ENCODE assay signal across 31 mouse cellular contexts in genomic region chr1:88443383-88443782, GRCm38 (mm10). TPM values are rescaled to one million over a fixed set of nuclear protein-coding genes. Genes with fewer than 3 reads are reported as not detected.
DNase-seq lines count a peak whose midpoint lies in the region; ATAC-seq and TF ChIP-seq lines count a peak whose summit lies in the region.
"Had no signal": no experiment of that assay in that cellular context is flagged by ENCODE, and none has a peak within 500 bp of the region (broad histone marks: within the 10 kb centered on the region; RNA-seq: fewer than 3 reads in every experiment).

No protein-coding gene starts in this region.

- H3K27ac ChIP-seq in lung, embryonic 14.5 days (ENCODE audit: low read depth), result peak overlapping the region; percentile 50; the same call in 1 of the 2 replicates
- H3K27ac ChIP-seq: embryonic facial prominence, embryonic 12.5 days; forebrain, embryonic 12.5 days; hindbrain, embryonic 12.5 days; hindbrain, postnatal 0 days; intestine, embryonic 15.5 days; kidney, postnatal 0 days; limb, embryonic 13.5 days had no signal

- no peak overlapping the region for H3K4me3 ChIP-seq in lung, embryonic 14.5 days (ENCODE audit: low read depth, low read length)
- H3K4me3 ChIP-seq: embryonic facial prominence, embryonic 12.5 days; erythroblast, embryonic 14.5 days; forebrain, embryonic 12.5 days; hindbrain, embryonic 12.5 days; intestine, embryonic 15.5 days; limb, embryonic 13.5 days had no signal

- DNase-seq in lung, embryonic 14.5 days, result peak; percentile 31
- DNase-seq in lung, postnatal 14 days, result no peak
- peak; percentile 68 for DNase-seq in fat pad, adult 2 months (ENCODE audit: extremely low read depth, low read depth, low spot score)
- peak; percentile 68 for DNase-seq in lung, postnatal 25 days (ENCODE audit: low spot score)
- no peak for DNase-seq in thymus, postnatal 0 days (ENCODE audit: low spot score)
- no peak for DNase-seq in kidney, adult 11 months
- no peak for DNase-seq in embryo, embryonic 10 days (ENCODE audit: low spot score)
- DNase-seq: adrenal gland, postnatal 14 days; cerebellum, adult 11-12 months; cerebellum, adult 9-11 months; forebrain, postnatal 0 days; heart, postnatal 14 days; kidney, adult 8-10 months; kidney, postnatal 4 days; thymus, adult 18-20 months; thymus, postnatal 36 days had no signal

- no peak for ATAC-seq in lung, embryonic 14.5 days (ENCODE audit: insufficient read depth)
- ATAC-seq: forebrain, postnatal 0 days; hindbrain, postnatal 0 days; intestine, embryonic 15.5 days; midbrain, embryonic 16.5 days had no signal

- WGBS in lung, embryonic 14.5 days, result 39% methylated on average over 4 of the region's 4 CpGs

- TF ChIP-seq CTCF in lung, embryonic 14.5 days (IDR thresholded peaks at IDR 0.05; ENCODE audit: low read depth), result no peak

- no peaks in the 10 kb centered on the region for H3K9me3 ChIP-seq in lung, embryonic 14.5 days (ENCODE audit: low read depth, low read length)
- H3K9me3 ChIP-seq: embryonic facial prominence, embryonic 12.5 days; forebrain, embryonic 12.5 days; hindbrain, embryonic 12.5 days; intestine, embryonic 15.5 days; limb, embryonic 13.5 days had no signal

- no peaks in the 10 kb centered on the region for H3K4me1 ChIP-seq in lung, embryonic 14.5 days (ENCODE audit: insufficient read depth)
- H3K4me1 ChIP-seq: embryonic facial prominence, embryonic 12.5 days; intestine, embryonic 15.5 days had no signal

- H3K4me2 ChIP-seq in lung, embryonic 14.5 days, result no peak overlapping the region
- H3K4me2 ChIP-seq: embryonic facial prominence, embryonic 12.5 days; forebrain, embryonic 12.5 days; hindbrain, embryonic 12.5 days; intestine, embryonic 15.5 days; limb, embryonic 13.5 days; liver, embryonic 11.5 days; midbrain, embryonic 11.5 days had no signal

- no peaks in the 10 kb centered on the region for H3K27me3 ChIP-seq in lung, embryonic 14.5 days (ENCODE audit: insufficient read depth, low read length)
- H3K27me3 ChIP-seq: embryonic facial prominence, embryonic 12.5 days; forebrain, embryonic 12.5 days; hindbrain, embryonic 12.5 days; intestine, embryonic 15.5 days; limb, embryonic 13.5 days had no signal

- H3K9ac ChIP-seq in lung, embryonic 14.5 days, result no peak overlapping the region
- H3K9ac ChIP-seq: embryonic facial prominence, embryonic 12.5 days; forebrain, embryonic 12.5 days; forebrain, postnatal 0 days; hindbrain, embryonic 12.5 days; intestine, embryonic 15.5 days; limb, embryonic 13.5 days had no signal

- no peaks in the 10 kb centered on the region for H3K36me3 ChIP-seq in lung, embryonic 14.5 days (ENCODE audit: insufficient read depth)
- H3K36me3 ChIP-seq: embryonic facial prominence, embryonic 12.5 days; forebrain, embryonic 12.5 days; hindbrain, embryonic 12.5 days; intestine, embryonic 15.5 days; limb, embryonic 13.5 days had no signal

RNA-seq across cellular contexts. Expression of gene Spp2, which starts 36.6 kb away (rescaled TPM):
- 0.37 TPM in 1 of 2 replicates, not detected in the other for polyA plus RNA-seq in lung, embryonic 14.5 days (2014; fragmentation: Nextera tagmentation; extraction: Ambion mirVana)
- polyA plus RNA-seq in thymus, postnatal 0 days (2015; fragmentation: Nextera tagmentation; extraction: Ambion mirVana), result 0.83 and 0.84 TPM in 2 replicates
- polyA plus RNA-seq: embryonic facial prominence, embryonic 12.5 days; erythroblast, embryonic 14.5 days; forebrain, embryonic 12.5 days; gonadal fat pad, adult 2 months; heart, embryonic 14.5 days; hindbrain, embryonic 12.5 days; limb, embryonic 13.5 days; midbrain, embryonic 11.5 days; neural tube, embryonic 11.5 days; small intestine, adult 2 months had no signal

Comparison
In these comparisons a context has a peak if more than half of its experiments do, and no peak if none do; other contexts are left out.
1. DNase-seq: peak in lung, embryonic 14.5 days (single experiment), fat pad, adult 2 months (single experiment) and lung, postnatal 25 days (single experiment); none in lung, postnatal 14 days (single experiment), thymus, postnatal 0 days (single experiment), kidney, adult 11 months (single experiment) and embryo, embryonic 10 days (single experiment).